In genomic region chr9:44072599-44072915, GRCm38 (mm10) we compare ENCODE assay signal across 8 mouse cellular contexts. TPM values are rescaled to one million over a fixed set of nuclear protein-coding genes. Genes with fewer than 3 reads are reported as not detected.
A peak's percentile ranks its signal among the peaks of the same experiment; 100 is the strongest.
DNase-seq lines count a peak whose midpoint lies in the region; ATAC-seq lines count a peak whose summit lies in the region.
"Had no signal": no experiment of that assay in that cellular context is flagged by ENCODE, and none has a peak within 500 bp of the region (broad histone marks: within the 10 kb centered on the region; RNA-seq: fewer than 3 reads in every experiment).

No protein-coding gene starts in this region.

- no peaks in the 10 kb centered on the region for H3K9me3 ChIP-seq in heart, embryonic 14.5 days (ENCODE audit: control insufficient read depth, low read length)
- no peaks in the 10 kb centered on the region for H3K9me3 ChIP-seq in midbrain, embryonic 14.5 days (ENCODE audit: control insufficient read depth, low read length)

- 19% methylated on average over 4 of the region's 4 CpGs for WGBS in heart, embryonic 14.5 days
- 15% methylated on average over 4 of the region's 4 CpGs for WGBS in midbrain, embryonic 14.5 days

- DNase-seq in right cerebral cortex, adult 18-20 months: peak; percentile 60
- no peak for DNase-seq in right cerebral cortex, postnatal 25 days
- peak; percentile 37 for DNase-seq in embryo, embryonic 9.5 days (ENCODE audit: extremely low spot score)
- peak; percentile 53 for DNase-seq in midbrain, embryonic 14.5 days
- DNase-seq in thymus, adult 18-20 months: no peak
- DNase-seq in yolk sac, embryonic 10.5 days (ENCODE audit: low spot score): no peak

- peaks cover 16% of the 10 kb centered on the region for H3K36me3 ChIP-seq in heart, embryonic 14.5 days (ENCODE audit: control insufficient read depth, insufficient read depth, low read length)
- H3K36me3 ChIP-seq in midbrain, embryonic 14.5 days (ENCODE audit: control insufficient read depth, insufficient read depth, low read length): no peaks in the 10 kb centered on the region

- no peak overlapping the region for H3K4me3 ChIP-seq in heart, embryonic 14.5 days (ENCODE audit: control insufficient read depth in 1 of 2, insufficient read depth in 1 of 2, low read depth in 1 of 2, low read length in 2 of 2)
- no peak overlapping the region for H3K4me3 ChIP-seq in midbrain, embryonic 14.5 days (replicated peaks; ENCODE audit: low read depth, low read length)

- peaks cover 52 to 74% of the 10 kb centered on the region in 2 experiments for H3K4me1 ChIP-seq in heart, embryonic 14.5 days (ENCODE audit: control insufficient read depth in 2 of 2, insufficient read depth in 2 of 2, low read length in 2 of 2)
- peaks cover 19% of the 10 kb centered on the region for H3K4me1 ChIP-seq in midbrain, embryonic 14.5 days (ENCODE audit: control insufficient read depth, insufficient read depth, low read length)

- ATAC-seq in heart, embryonic 14.5 days (ENCODE audit: insufficient number of reproducible peaks, insufficient read depth, low FRiP score, low read depth): no peak
- 0 out of 2 replicates have a peak, but pooled peaks have one; percentile 51 for ATAC-seq in midbrain, embryonic 14.5 days (ENCODE audit: low FRiP score, low TSS enrichment)

- H3K9ac ChIP-seq in heart, embryonic 14.5 days (ENCODE audit: low read length): peak overlapping the region; percentile 53
- H3K9ac ChIP-seq in midbrain, embryonic 14.5 days (replicated peaks; ENCODE audit: low read length): no peak overlapping the region

- no peaks in the 10 kb centered on the region for H3K27me3 ChIP-seq in heart, embryonic 14.5 days (ENCODE audit: control insufficient read depth, insufficient read depth, low read length)
- no peaks in the 10 kb centered on the region; the same call in 1 of the 2 replicates for H3K27me3 ChIP-seq in midbrain, embryonic 14.5 days (ENCODE audit: control insufficient read depth, insufficient read depth, low read length)

- H3K4me2 ChIP-seq in heart, embryonic 14.5 days (ENCODE audit: low read length): peak overlapping the region; percentile 77
- H3K4me2 ChIP-seq in midbrain, embryonic 14.5 days (ENCODE audit: low read length): peak overlapping the region; percentile 30; the same call in 1 of the 2 replicates
- H3K4me2 ChIP-seq: lung, embryonic 14.5 days had no signal

- peak overlapping the region in 1 of 2 experiments; percentile 61; a peak in 2 of 4 replicates for H3K27ac ChIP-seq in heart, embryonic 14.5 days (replicated peaks in 1 of 2; ENCODE audit: control insufficient read depth in 1 of 2, insufficient read depth in 1 of 2, low read depth in 2 of 2, low read length in 2 of 2)
- H3K27ac ChIP-seq in midbrain, embryonic 14.5 days (replicated peaks; ENCODE audit: low read depth, low read length): peak overlapping the region; percentile 64

RNA-seq across cellular contexts. Expression of gene Usp2, which starts 5.7 kb away (rescaled TPM):
- polyA plus RNA-seq in heart, embryonic 14.5 days (2014; fragmentation: Nextera tagmentation; extraction: Ambion mirVana): 73.5 and 80.7 TPM in 2 replicates
- 6.6 and 9.4 TPM in 2 replicates for polyA plus RNA-seq in midbrain, embryonic 14.5 days (2014; fragmentation: Nextera tagmentation; extraction: Ambion mirVana)

RNA-seq across cellular contexts. Expression of gene Mfrp, which starts 29.0 kb away (rescaled TPM):
- polyA plus RNA-seq in heart, embryonic 14.5 days (2014; fragmentation: Nextera tagmentation; extraction: Ambion mirVana): not detected in 2 replicates
- polyA plus RNA-seq in midbrain, embryonic 14.5 days (2014; fragmentation: Nextera tagmentation; extraction: Ambion mirVana): 0.09 and 0.11 TPM in 2 replicates

RNA-seq across cellular contexts. Expression of gene Thy1, which starts 29.4 kb away (rescaled TPM):
- polyA plus RNA-seq in heart, embryonic 14.5 days (2014; fragmentation: Nextera tagmentation; extraction: Ambion mirVana): 2.5 and 2.7 TPM in 2 replicates
- polyA plus RNA-seq in midbrain, embryonic 14.5 days (2014; fragmentation: Nextera tagmentation; extraction: Ambion mirVana): 1.6 and 1.8 TPM in 2 replicates

RNA-seq across cellular contexts. Expression of gene C1qtnf5, which starts 34.5 kb away (rescaled TPM):
- polyA plus RNA-seq in heart, embryonic 14.5 days (2014; fragmentation: Nextera tagmentation; extraction: Ambion mirVana): 2.3 and 2.7 TPM in 2 replicates
- 3.7 and 4.0 TPM in 2 replicates for polyA plus RNA-seq in midbrain, embryonic 14.5 days (2014; fragmentation: Nextera tagmentation; extraction: Ambion mirVana)

RNA-seq across cellular contexts. Expression of gene Gm49380, which starts 40.7 kb away (rescaled TPM):
- polyA plus RNA-seq in heart, embryonic 14.5 days (2014; fragmentation: Nextera tagmentation; extraction: Ambion mirVana): 0.07 and 0.08 TPM in 2 replicates
- polyA plus RNA-seq in midbrain, embryonic 14.5 days (2014; fragmentation: Nextera tagmentation; extraction: Ambion mirVana): 0.11 and 0.12 TPM in 2 replicates

Comparison
In these comparisons a context has a peak if more than half of its experiments do, and no peak if none do; other contexts are left out.
1. DNase-seq: peak in right cerebral cortex, adult 18-20 months (single experiment), embryo, embryonic 9.5 days (single experiment) and midbrain, embryonic 14.5 days (single experiment); none in right cerebral cortex, postnatal 25 days (single experiment), thymus, adult 18-20 months (0 of 2) and yolk sac, embryonic 10.5 days (single experiment).